Mouse (Mus musculus) liver, adult 10 weeks (tissue): ENCODE measurements around the gene Rnase2b. TPM values are rescaled to one million over a fixed set of nuclear protein-coding genes. Genes with fewer than 3 reads are reported as not detected.

Experiments
- polyA plus RNA-seq: library from polyadenylated mRNA; stranded (reverse); fragments of 350-450 nt; fragmentation: Illumina TruSeq; extraction: RNeasy Lipid Tissue Mini Kit (QIAGEN cat#74804); gene quantifications from one replicate; pipeline ENCODE4 v1.2.3, GENCODE M21; 2014; ENCODE audit warnings: low read depth, low replicate concordance

Gene Rnase2b
- polyA plus RNA-seq, result not detected

DNA sequence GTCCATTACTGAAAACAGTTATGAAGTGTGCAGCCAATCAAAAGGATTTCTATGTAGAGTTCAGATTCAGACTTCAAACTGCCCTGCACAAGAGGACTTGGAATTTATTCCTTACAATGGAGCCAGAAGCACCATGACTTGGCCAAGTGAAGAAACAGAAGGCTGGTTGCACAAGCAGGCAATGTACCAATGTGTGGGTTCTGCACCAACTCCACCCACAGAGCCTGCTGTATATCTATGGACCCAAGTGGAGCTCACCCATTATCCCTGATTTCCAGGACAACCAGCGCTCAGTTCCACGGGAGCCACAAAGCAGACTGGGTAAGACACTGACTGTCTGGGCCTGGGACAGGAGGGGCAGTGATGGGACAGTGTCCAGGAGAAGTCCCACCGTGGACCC is at the start of gene Rnase2b:
Gene Rnase2b, plus strand, starts transcription at position 285 of the 400 bp plus-strand sequence.

DNA sequence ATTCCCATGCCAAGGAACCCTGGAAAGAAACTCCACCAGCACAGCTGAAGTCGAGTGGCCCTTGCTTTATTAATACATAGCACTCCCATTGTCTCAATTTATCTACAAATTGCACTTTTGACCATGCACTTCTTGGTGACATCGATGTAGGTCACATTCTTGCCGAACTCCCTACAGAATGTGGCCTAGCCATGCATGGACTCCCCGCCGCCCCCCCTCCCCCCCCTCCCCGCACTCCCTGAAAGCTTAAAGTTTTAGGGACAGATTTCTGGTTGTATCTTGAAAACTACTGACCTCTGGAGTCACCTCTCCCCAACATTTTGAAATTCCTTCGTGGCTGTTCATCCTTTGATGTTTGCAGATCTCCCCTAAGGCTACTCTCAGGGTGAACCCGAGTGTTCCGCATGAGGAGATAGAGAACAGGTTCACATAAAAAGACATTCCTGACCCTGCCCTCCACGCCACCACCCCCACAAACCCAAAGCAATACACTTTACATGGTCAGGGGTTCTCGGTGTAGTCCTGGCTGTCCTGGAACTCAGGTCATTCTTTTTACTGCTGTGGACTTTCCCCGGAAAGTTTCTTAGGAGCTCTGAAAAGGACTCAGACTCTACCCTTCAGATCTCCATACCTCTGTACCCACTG is 48.0 kb upstream of the Rnase2b start, which contains the start of gene Eddm3b:
Gene Eddm3b, plus strand, starts transcription at position 511 of the 645 bp plus-strand sequence.

DNA sequence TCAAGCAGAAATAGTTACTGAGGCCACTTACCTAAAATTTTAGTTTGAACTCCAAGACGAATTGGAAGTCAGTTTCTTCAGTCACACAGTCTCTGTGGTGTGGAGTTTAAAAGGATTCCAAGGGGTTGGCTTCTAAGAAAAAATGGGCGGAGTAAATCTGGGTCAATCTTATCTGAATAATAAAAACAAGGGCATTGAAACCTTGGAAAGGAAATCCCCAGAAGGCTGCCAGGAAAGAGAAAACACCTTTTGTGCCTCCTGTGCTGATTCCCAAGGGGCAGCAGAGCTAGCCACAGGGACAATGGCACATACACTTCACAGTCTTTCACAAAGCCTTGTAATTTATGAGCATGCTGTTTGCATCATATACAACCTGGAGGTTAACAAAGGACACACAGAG is 15.4 kb upstream of the Rnase2b start, which contains the start of gene Rnase1:
Gene Rnase1, minus strand, starts transcription at position 101 of the 400 bp plus-strand sequence.

DNA sequence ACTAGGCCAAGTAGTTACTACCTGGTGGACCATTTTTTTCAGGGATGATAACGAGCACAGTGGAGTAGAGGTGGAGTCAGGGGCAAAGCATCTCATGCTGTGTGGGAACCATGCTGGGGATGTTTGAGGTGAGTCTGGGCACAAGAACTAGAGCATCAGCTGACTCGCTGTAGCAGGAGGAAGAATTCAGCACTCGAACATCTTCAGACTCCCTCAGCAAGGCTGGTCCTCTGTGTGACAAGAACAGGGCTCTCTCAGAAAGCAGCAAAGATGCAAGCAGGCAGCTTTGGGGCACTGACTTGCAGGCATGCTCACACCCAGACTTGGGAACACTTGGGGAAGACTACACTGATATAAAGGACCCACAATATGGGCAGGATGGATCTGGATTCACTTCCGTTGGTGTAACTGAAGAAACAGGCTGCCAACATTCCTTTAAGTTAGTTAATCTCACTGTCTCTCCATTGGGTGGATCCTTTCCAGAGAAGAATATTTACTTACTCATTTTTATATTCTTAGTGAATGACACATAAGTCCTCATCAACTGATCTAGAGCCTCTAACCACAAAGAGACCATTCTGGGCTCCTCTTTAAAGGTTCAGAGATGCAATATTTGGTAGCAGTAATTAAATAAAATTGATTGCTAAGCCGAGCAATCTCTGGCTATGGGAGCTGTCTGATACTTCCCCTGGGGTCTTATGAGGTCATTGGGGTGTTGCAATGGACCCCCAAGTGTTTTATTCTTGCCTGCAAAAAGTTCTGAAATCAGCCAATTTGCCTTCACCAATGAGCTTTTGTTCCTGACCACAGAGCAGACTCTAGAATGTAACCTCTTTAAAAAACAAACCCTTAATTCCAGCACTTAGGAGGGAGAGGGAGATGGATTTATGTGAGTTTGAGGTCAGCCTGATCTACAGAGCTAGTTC is 37.3 kb downstream of the Rnase2b start, which contains the start of gene Ang2:
Gene Ang2, minus strand, starts transcription at position 51 of the 926 bp plus-strand sequence.

DNA sequence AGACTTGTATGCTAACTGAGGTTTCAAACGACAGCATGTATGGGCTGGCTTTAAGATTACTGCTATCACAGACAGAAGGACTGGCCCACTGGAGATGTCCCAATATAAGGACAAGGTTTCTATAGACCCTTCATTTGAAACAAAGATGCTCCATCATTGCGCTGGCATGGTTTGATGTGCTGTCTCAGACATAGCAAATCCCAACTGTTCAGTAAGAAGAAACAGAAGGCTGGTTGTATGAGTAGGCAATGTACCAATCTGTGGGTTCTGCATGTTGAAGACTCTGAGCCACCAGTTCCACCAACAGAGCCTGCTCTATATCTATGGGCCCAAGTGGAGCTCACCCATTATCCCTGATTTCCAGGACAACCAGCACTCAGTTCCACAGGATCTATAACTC is 41.1 kb downstream of the Rnase2b start, which contains the start of gene Ear14:
Gene Ear14, plus strand, starts transcription at position 277 of the 400 bp plus-strand sequence.

Other genes starting within 250 kb of the Rnase2b start
- 10.0 TPM for gene Osgep, start 237.4 kb upstream of the Rnase2b start, polyA plus RNA-seq
- gene Apex1, start 237.3 kb upstream of the Rnase2b start, polyA plus RNA-seq, result 17.1 TPM
- 14.0 TPM for gene Pip4p1, start 231.4 kb upstream of the Rnase2b start, polyA plus RNA-seq
- 139 TPM for gene Pnp, start 231.2 kb upstream of the Rnase2b start, polyA plus RNA-seq
- gene Gm49342, start 217.7 kb upstream of the Rnase2b start, polyA plus RNA-seq, result not detected
- 0.45 TPM for gene Pnp2, start 206.3 kb upstream of the Rnase2b start, polyA plus RNA-seq
- gene Rnase10, start 154.5 kb upstream of the Rnase2b start, polyA plus RNA-seq, result 0.50 TPM
- not detected for gene Rnase9, start 120.4 kb upstream of the Rnase2b start, polyA plus RNA-seq
- gene Rnase11, start 112.1 kb upstream of the Rnase2b start, polyA plus RNA-seq, result not detected
- gene Rnase12, start 104.6 kb upstream of the Rnase2b start, polyA plus RNA-seq, result not detected
- not detected for gene Olfr750, start 87.8 kb upstream of the Rnase2b start, polyA plus RNA-seq
- 2,257 TPM for gene Rnase4, start 71.2 kb upstream of the Rnase2b start, polyA plus RNA-seq
- 347 TPM for gene Ang, start 71.1 kb upstream of the Rnase2b start, polyA plus RNA-seq
- gene Eddm3b, start 47.8 kb upstream of the Rnase2b start, polyA plus RNA-seq, result not detected
- gene Rnase6, start 38.4 kb upstream of the Rnase2b start, polyA plus RNA-seq, result 0.93 TPM
- not detected for gene Rnase1, start 15.5 kb upstream of the Rnase2b start, polyA plus RNA-seq
- not detected for gene Ang2, start 36.9 kb downstream of the Rnase2b start, polyA plus RNA-seq
- gene Ear14, start 41.1 kb downstream of the Rnase2b start, polyA plus RNA-seq, result not detected
- gene Rnase2a, start 93.9 kb downstream of the Rnase2b start, polyA plus RNA-seq, result not detected
- gene Gm7247, start 199.5 kb downstream of the Rnase2b start, polyA plus RNA-seq, result not detected
- not detected for gene Vmn2r88, start 248.6 kb downstream of the Rnase2b start, polyA plus RNA-seq